Mouse (Mus musculus) adrenal gland, postnatal 25 days (tissue): ENCODE measurements around the gene Pim2. TPM values are rescaled to one million over a fixed set of nuclear protein-coding genes. Genes with fewer than 3 reads are reported as not detected.
"Not testable (repeated sequence)": the region's sequence is repeated elsewhere in the genome, so short reads cannot be mapped to it uniquely, and the experiment has no call there.

Experiments used
- DNase-seq: peaks from one replicate; pipeline ENCODE4 v3.0.0; 2021; ENCODE audit warnings: mixed read lengths
- total RNA-seq: library from RNA; stranded (reverse); gene quantifications from 2 replicates; pipeline ENCODE4 v1.2.3, GENCODE M21; 2021

Pim2 gene
- total RNA-seq, 1 experiment from 2014 or later, result 11.1 TPM

DNA sequence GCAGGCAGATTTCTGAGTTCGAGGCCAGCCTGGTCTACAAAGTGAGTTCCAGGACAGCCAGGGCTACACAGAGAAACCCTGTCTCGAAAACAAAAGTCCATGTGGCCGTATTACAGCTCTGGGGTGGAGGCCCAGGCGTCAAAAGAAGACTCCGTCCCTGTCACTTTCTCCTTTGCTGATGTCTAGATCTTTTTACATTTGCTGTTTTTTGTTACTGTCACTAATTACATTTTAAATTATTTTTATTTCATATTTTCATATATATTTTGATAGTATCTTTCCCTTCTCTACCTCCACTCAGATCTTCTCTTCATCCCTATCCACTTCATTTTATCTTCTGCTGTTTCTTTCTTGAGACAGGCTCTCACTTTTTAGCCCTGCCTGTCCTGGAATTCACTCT lies 29.7 kb downstream of the Pim2 start, which contains the start of gene Gm10491:
TSS of gene Gm10491 (minus strand) at position 101 of the 400 bp plus-strand sequence.
- DNase-seq, result no peak

DNA sequence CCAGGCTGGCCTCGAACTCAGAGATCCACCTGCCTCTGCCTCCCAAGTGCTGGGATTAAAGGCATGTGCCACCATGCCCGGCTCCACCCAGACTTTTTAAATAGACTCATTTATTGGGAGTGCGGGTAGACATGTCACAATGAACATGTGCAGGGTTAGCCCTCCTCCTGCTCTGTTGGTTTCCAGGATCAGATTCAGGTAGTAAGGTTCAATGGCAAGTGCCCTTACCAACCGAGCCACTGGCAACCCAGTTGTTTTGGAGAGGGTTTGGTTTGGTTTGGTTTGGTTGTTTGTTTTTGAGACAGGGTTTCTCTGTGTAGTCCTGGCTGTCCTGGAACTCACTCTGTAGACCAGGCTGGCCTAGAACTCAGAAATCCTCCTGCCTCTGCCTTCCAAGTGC lies 31.2 kb downstream of the Pim2 start, which contains the start of gene Gm10490:
TSS of gene Gm10490 (plus strand) at position 301 of the 400 bp plus-strand sequence.
- DNase-seq, result not testable (repeated sequence)

DNA sequence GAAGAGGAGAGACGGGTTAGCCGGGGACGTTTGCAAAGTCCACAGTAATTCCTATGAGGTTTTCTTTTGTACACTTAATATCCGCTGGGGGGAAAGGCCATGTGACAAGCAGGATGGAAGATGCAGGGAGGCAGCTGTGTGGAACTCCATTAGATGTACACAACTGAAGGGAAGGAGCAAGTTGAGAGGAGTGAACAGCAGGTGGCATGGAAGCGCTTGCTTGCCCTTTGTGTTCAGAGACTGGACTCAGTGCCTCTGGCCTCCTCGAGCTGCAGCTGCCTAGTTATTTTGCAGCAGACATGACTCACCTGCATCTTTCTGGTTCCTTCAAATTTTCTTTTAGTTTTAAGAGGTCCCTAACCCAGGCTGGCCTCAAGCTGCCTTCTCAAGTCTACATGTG lies 32.4 kb downstream of the Pim2 start:
- DNase-seq, result no peak

DNA sequence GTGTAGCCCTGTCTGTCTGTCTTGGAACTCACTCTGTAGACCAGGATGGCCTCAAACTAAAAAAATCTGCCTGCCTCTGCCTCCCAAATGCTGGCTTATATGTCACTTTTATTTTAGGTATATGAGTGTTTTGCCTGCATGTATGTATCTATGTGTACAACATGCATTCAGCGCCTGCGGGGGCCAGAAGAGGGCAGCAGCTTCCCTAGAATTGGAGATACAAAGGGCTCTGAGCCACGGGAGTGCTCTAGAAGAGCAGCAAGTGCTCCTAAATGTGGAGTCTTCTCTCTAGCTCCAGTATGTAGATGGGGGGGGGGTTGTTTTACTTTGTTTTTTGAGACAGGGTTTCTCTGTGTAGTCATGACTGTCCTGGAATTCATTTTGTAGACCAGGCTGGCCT lies 37.6 kb downstream of the Pim2 start:
- DNase-seq, result not testable (repeated sequence)

DNA sequence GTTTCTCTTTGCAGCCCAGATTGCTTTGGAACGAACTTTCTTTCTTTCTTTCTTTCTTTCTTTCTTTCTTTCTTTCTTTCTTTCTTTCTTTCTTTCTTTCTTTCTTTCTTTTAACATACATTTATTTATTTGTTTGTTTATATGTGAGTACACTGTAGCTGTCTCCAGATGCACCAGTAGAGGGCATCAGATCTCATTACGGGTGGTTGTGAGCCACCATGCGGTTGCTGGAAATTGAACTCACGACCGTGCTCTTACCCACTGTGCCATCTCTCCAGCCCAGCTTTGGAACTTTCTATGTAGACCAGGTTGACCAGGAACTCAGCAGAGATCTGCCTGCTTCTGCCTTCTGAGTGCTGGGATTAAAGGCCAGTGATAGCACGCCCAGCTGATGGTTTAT lies 39.9 kb downstream of the Pim2 start:
- not testable (repeated sequence) for DNase-seq

DNA sequence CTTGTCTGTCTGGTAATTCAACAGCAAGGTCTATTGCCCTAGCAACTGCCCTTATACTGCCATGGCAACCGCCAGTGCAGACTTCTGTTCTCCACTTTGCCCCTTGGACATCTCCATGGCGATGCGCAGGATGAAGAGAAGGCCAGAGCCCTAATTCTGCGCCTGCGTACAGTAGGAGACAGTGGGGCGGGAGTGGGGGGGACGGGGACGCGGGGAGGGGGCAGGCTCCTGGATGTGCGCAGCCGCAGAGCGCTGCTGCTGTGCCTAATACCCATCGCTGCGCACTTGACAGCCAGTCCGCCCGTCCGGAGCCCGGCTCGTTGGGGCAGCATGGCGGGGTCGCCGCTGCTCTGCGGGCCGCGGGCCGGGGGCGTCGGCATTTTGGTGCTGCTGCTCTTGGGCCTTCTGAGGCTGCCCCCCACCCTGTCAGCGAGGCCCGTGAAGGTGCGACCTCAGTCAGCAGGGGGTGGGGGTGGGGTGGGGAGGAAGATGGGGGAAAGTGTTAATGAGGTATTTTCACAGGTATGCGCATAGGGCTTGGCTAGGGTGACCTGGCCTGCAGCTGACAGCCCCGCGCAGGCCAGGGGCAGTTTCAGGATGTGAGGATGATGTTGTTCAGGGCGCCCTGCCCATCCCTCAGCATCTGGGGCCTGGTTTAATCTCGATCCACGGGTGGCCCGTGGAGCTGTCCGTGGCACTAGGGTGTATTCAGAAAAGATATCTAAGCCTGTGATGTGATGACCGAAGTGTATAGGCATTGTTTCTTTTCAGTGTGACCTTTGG lies 41.7 kb downstream of the Pim2 start, which contains the start of gene Pcsk1n:
TSS of gene Pcsk1n (plus strand) at position 222 of the 783 bp plus-strand sequence.
- DNase-seq, result no peak

DNA sequence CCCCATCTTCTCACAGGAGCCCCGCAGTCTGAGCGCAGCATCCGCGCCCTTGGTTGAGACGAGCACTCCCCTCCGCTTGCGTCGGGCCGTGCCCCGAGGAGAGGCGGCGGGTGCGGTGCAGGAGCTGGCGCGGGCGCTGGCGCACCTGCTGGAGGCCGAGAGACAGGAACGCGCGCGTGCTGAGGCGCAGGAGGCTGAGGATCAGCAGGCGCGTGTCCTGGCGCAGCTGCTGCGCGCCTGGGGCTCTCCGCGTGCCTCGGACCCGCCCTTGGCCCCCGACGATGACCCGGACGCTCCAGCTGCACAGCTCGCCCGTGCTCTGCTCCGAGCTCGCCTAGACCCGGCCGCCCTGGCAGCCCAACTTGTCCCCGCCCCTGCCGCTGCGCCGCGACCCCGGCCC lies 44.0 kb downstream of the Pim2 start:
- DNase-seq, result no peak

DNA sequence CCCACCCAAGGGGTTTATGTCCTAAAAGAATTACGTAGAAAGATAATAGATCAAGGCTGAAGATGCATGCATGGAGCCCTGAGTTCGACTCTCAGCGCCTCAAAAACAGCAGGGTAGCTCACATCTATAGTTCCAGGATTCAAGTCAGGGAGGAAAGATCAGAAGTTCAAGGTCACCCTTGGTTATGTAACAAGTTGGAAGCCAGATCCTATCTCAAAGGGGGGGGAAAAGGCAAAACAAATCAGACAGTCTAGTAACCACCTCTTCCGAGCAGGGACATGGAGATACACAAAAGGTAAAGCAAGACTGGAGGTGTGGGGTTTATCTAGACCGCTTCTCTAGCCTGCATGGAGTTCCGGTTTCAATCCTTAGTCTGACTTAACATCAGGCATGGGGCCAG lies 48.2 kb downstream of the Pim2 start:
- DNase-seq, result no peak

DNA sequence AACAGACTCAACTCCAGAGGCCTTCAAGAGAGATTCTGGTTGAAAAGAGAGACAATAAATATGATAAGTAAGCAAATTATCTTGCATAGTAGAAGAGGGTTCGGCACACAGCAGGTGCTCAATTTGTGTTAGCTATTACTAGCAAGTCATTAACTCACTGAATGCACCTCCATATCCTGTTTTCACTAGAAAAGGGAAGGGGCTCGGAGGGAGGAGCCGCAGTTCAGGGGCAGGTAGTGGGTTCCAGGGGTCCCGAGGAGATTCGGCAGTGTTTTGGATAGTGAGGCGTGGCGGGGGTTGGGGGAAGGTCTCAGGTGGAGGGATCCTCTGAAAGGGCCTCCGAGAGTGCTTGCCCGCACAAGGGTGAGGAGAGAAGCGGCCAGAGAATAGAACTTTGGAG lies 49.1 kb downstream of the Pim2 start:
- DNase-seq, result no peak

DNA sequence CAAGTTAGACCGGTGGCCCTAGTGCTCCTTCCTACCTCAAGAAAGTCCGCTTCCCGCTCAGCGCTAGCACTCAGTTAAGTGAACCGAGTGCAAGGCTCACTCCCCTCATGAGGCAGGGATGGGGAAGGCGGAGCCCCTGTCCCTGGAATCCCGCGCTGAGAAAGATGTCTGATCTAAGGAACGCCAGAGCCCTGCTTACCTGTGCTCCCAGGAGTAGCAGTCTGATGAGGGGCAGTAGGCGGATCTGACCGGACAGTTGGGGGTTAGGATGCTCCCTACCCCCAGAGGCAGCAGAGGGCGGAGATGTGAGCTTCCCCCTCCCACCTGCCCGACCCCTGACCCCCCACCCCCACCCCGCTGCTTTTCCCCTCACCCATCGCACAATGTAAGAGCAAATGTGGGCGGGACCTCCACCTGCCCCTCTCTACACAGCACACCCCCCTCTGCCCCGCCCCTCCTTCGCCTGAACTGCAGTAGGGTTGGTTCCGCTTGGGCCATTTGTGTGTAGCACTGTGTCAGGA lies 50.3 kb downstream of the Pim2 start, which contains the start of gene Eras:
TSS of gene Eras (minus strand) at position 338 of the 521 bp plus-strand sequence.
- no peak for DNase-seq

Other genes with a start within 250 kb of the Pim2 start
- gene Syp, start 239.8 kb upstream of the Pim2 start, total RNA-seq, result 28.5 and 34.6 TPM in 2 replicates
- gene Prickle3, start 221.0 kb upstream of the Pim2 start, total RNA-seq, result 17.9 and 20.0 TPM in 2 replicates
- 62.4 and 70.9 TPM in 2 replicates for gene Plp2, start 206.9 kb upstream of the Pim2 start, total RNA-seq
- 0.52 and 0.86 TPM in 2 replicates for gene Magix, start 197.0 kb upstream of the Pim2 start, total RNA-seq
- 50.4 and 54.9 TPM in 2 replicates for gene Gpkow, start 181.1 kb upstream of the Pim2 start, total RNA-seq
- 79.0 and 80.8 TPM in 2 replicates for gene Wdr45, start 163.9 kb upstream of the Pim2 start, total RNA-seq
- gene Gm45208, start 156.0 kb upstream of the Pim2 start, total RNA-seq, result not detected in 2 replicates
- gene Praf2, start 149.8 kb upstream of the Pim2 start, total RNA-seq, result 8.4 and 11.0 TPM in 2 replicates
- gene Ccdc120, start 127.4 kb upstream of the Pim2 start, total RNA-seq, result 4.4 and 6.0 TPM in 2 replicates
- 40.7 and 45.0 TPM in 2 replicates for gene Tfe3, start 115.7 kb upstream of the Pim2 start, total RNA-seq
- gene Gripap1, start 88.5 kb upstream of the Pim2 start, total RNA-seq, result 61.2 and 64.9 TPM in 2 replicates
- gene Kcnd1, start 56.0 kb upstream of the Pim2 start, total RNA-seq, result 1.0 and 1.2 TPM in 2 replicates
- gene Otud5, start 36.9 kb upstream of the Pim2 start, total RNA-seq, result 74.6 and 83.3 TPM in 2 replicates
- gene Slc35a2, start 5.8 kb downstream of the Pim2 start, total RNA-seq, result 43.1 and 81.5 TPM in 2 replicates
- gene Pqbp1, start 21.0 kb downstream of the Pim2 start, total RNA-seq, result 118 and 127 TPM in 2 replicates
- 114 and 134 TPM in 2 replicates for gene Timm17b, start 21.1 kb downstream of the Pim2 start, total RNA-seq
- gene Gm10491, start 29.6 kb downstream of the Pim2 start, total RNA-seq, result not detected in 2 replicates
- gene Gm10490, start 31.3 kb downstream of the Pim2 start, total RNA-seq, result 1.9 TPM in 1 of 2 replicates, not detected in the other
- gene Pcsk1n, start 41.6 kb downstream of the Pim2 start, total RNA-seq, result 39.1 and 47.5 TPM in 2 replicates
- not detected in 2 replicates for gene Eras, start 50.3 kb downstream of the Pim2 start, total RNA-seq
- gene Hdac6, start 69.6 kb downstream of the Pim2 start, total RNA-seq, result 17.9 and 26.7 TPM in 2 replicates
- not detected in 2 replicates for gene Gata1, start 99.8 kb downstream of the Pim2 start, total RNA-seq
- not detected in 2 replicates for gene Glod5, start 140.2 kb downstream of the Pim2 start, total RNA-seq
- 14.7 and 17.7 TPM in 2 replicates for gene Suv39h1, start 196.5 kb downstream of the Pim2 start, total RNA-seq
- gene Was, start 212.2 kb downstream of the Pim2 start, total RNA-seq, result 0.71 and 1.2 TPM in 2 replicates